9 mouse cellular contexts compared by ENCODE assay signal in genomic region chr6:148392147-148392546, GRCm38 (mm10). TPM values are rescaled to one million over a fixed set of nuclear protein-coding genes. Genes with fewer than 3 reads are reported as not detected.
DNase-seq lines count a peak whose midpoint lies in the region; ATAC-seq and TF ChIP-seq lines count a peak whose summit lies in the region.
"Had no signal": no experiment of that assay in that cellular context is flagged by ENCODE, and none has a peak within 500 bp of the region (broad histone marks: within the 10 kb centered on the region; RNA-seq: fewer than 3 reads in every experiment).

No protein-coding gene starts in this region.

- H3K9ac ChIP-seq in kidney, embryonic 14.5 days (ENCODE audit: low read depth, low read length), result no peak overlapping the region
- 0 out of 2 replicates have a peak overlapping the region, but pooled peaks have one; percentile 14 for H3K9ac ChIP-seq in forebrain, postnatal 0 days
- no peak overlapping the region for H3K9ac ChIP-seq in neural tube, embryonic 12.5 days
- H3K9ac ChIP-seq: heart, embryonic 12.5 days; liver, postnatal 0 days had no signal

- ATAC-seq in kidney, embryonic 14.5 days (ENCODE audit: low FRiP score, low TSS enrichment), result no peak
- peak; percentile 89 for ATAC-seq in forebrain, postnatal 0 days
- ATAC-seq in neural tube, embryonic 12.5 days (ENCODE audit: low FRiP score, low read depth), result peak; percentile 68
- ATAC-seq: liver, postnatal 0 days had no signal

- no peak overlapping the region for H3K4me3 ChIP-seq in kidney, embryonic 14.5 days (ENCODE audit: low read length)
- no peak overlapping the region for H3K4me3 ChIP-seq in cortical plate, adult 2 months (ENCODE audit: insufficient read depth, low read length)
- no peak overlapping the region for H3K4me3 ChIP-seq in forebrain, postnatal 0 days (ENCODE audit: low read depth, low read length)
- no peak overlapping the region for H3K4me3 ChIP-seq in neural tube, embryonic 12.5 days
- H3K4me3 ChIP-seq: heart, embryonic 12.5 days had no signal

- no peaks in the 10 kb centered on the region for H3K36me3 ChIP-seq in kidney, embryonic 14.5 days (ENCODE audit: control insufficient read depth, insufficient read depth, low read length)
- H3K36me3 ChIP-seq in forebrain, postnatal 0 days (ENCODE audit: insufficient read depth), result no peaks in the 10 kb centered on the region
- H3K36me3 ChIP-seq in neural tube, embryonic 12.5 days, result no peaks in the 10 kb centered on the region
- H3K36me3 ChIP-seq: heart, embryonic 12.5 days had no signal

- TF ChIP-seq POLR2A in cortical plate, adult 2 months (IDR thresholded peaks at IDR 0.05; ENCODE audit: extremely low read depth, insufficient read depth, low read length), result no peak

- DNase-seq in kidney, postnatal 25 days, result no peak
- DNase-seq in forebrain, postnatal 0 days, result peak; percentile 60
- no peak for DNase-seq in thymus, postnatal 10 days (ENCODE audit: low spot score in 2 of 2)
- DNase-seq in layer of hippocampus, adult 9-10 months (ENCODE audit: low spot score), result no peak
- DNase-seq: liver, postnatal 0 days had no signal

- 34% methylated on average over 10 of the region's 10 CpGs for WGBS in kidney, embryonic 14.5 days
- 2% methylated on average over 10 of the region's 10 CpGs for WGBS in forebrain, postnatal 0 days
- 13% methylated on average over 10 of the region's 10 CpGs for WGBS in neural tube, embryonic 12.5 days

- peak overlapping the region; percentile 53; the same call in 1 of the 2 replicates for H3K27ac ChIP-seq in kidney, embryonic 14.5 days (ENCODE audit: low read depth, low read length)
- 0 out of 2 replicates have a peak overlapping the region, but pooled peaks have one; percentile 83 for H3K27ac ChIP-seq in cortical plate, adult 2 months (ENCODE audit: insufficient read depth, low read length)
- H3K27ac ChIP-seq in forebrain, postnatal 0 days (ENCODE audit: low read depth, low read length), result peak overlapping the region; percentile 52; the same call in 1 of the 2 replicates
- no peak overlapping the region for H3K27ac ChIP-seq in neural tube, embryonic 12.5 days

- no peak overlapping the region for H3K4me2 ChIP-seq in kidney, embryonic 14.5 days (replicated peaks; ENCODE audit: low read depth, low read length)
- no peak overlapping the region for H3K4me2 ChIP-seq in forebrain, postnatal 0 days (ENCODE audit: low read depth)
- peak overlapping the region; percentile 35; the same call in 1 of the 2 replicates for H3K4me2 ChIP-seq in neural tube, embryonic 12.5 days (replicated peaks)
- H3K4me2 ChIP-seq: heart, embryonic 12.5 days had no signal

- no peaks in the 10 kb centered on the region for H3K9me3 ChIP-seq in kidney, embryonic 14.5 days (ENCODE audit: control insufficient read depth, low read length)
- H3K9me3 ChIP-seq in forebrain, postnatal 0 days (ENCODE audit: low read length), result no peaks in the 10 kb centered on the region
- no peaks in the 10 kb centered on the region for H3K9me3 ChIP-seq in neural tube, embryonic 12.5 days

- H3K27me3 ChIP-seq in kidney, embryonic 14.5 days (ENCODE audit: control insufficient read depth, insufficient read depth, low read length), result no peaks in the 10 kb centered on the region
- H3K27me3 ChIP-seq in forebrain, postnatal 0 days (ENCODE audit: insufficient read depth, low read length), result no peaks in the 10 kb centered on the region
- no peaks in the 10 kb centered on the region for H3K27me3 ChIP-seq in neural tube, embryonic 12.5 days (replicated peaks)
- H3K27me3 ChIP-seq: heart, embryonic 12.5 days had no signal

- TF ChIP-seq CTCF in cortical plate, adult 2 months (IDR thresholded peaks at IDR 0.05; ENCODE audit: extremely low read depth, insufficient read depth, low read length), result no peak
- TF ChIP-seq CTCF in forebrain, postnatal 0 days (IDR thresholded peaks at IDR 0.05; ENCODE audit: low read depth), result peak; percentile 62

- H3K4me1 ChIP-seq in kidney, embryonic 14.5 days (ENCODE audit: control insufficient read depth, insufficient read depth, low read length), result peaks cover 4% of the 10 kb centered on the region; the same call in 1 of the 2 replicates
- H3K4me1 ChIP-seq in cortical plate, adult 2 months (ENCODE audit: control insufficient read depth, insufficient read depth, low read length), result peaks cover 2% of the 10 kb centered on the region; the same call in 1 of the 2 replicates
- peaks cover 11% of the 10 kb centered on the region; the same call in 1 of the 2 replicates for H3K4me1 ChIP-seq in forebrain, postnatal 0 days (ENCODE audit: insufficient read depth)
- peaks cover 26% of the 10 kb centered on the region for H3K4me1 ChIP-seq in neural tube, embryonic 12.5 days

RNA-seq across cellular contexts. Expression of gene Tmtc1, which starts 52.0 kb away (rescaled TPM):
- 1.4 and 2.5 TPM in 2 replicates for polyA plus RNA-seq in kidney, embryonic 14.5 days (2014; fragmentation: Nextera tagmentation; extraction: Ambion mirVana)
- polyA plus RNA-seq in cortical plate, adult 2 months (2012; rRNA removed), result 30.4 and 35.2 TPM in 2 replicates
- total RNA-seq in forebrain, postnatal 0 days (2014; rRNA removed), result 18.9 and 20.5 TPM in 2 replicates
- 1.3 and 1.7 TPM in 2 replicates for polyA plus RNA-seq in forebrain, postnatal 0 days (2015; fragmentation: Nextera tagmentation; extraction: Ambion mirVana)
- polyA plus RNA-seq in neural tube, embryonic 12.5 days (2016; fragmentation: Nextera tagmentation; extraction: Ambion mirVana), result 2.1 and 2.3 TPM in 2 replicates
